Mouse (Mus musculus) lung, embryonic 14.5 days (tissue): ENCODE measurements around the gene Nfu1. TPM values are rescaled to one million over a fixed set of nuclear protein-coding genes. Genes with fewer than 3 reads are reported as not detected.
"Not testable (repeated sequence)": the region's sequence is repeated elsewhere in the genome, so short reads cannot be mapped to it uniquely, and the experiment has no call there.

Experiments
- ATAC-seq: fragments of 200-750 bp; cut with Nextera tagmentation; 2 replicates; pipeline ENCODE4 v1.8.0; 2017; ENCODE audit warnings: mild to moderate bottlenecking, moderate TSS enrichment, moderate library complexity; ENCODE audit not compliant: insufficient read depth
- DNase-seq: peaks from one replicate; pipeline ENCODE4 v3.0.0-alpha.2; 2015
- H3K27ac ChIP-seq: fragments of 300-500 bp; sonication (generic); 2 replicates; pipeline ENCODE4 v1.5.1; 2014; ENCODE audit warnings: low read depth, mild to moderate bottlenecking, moderate library complexity
- H3K27me3 ChIP-seq: fragments of 300-500 bp; sonication (generic); 2 replicates; pipeline ENCODE4 v1.6.1; 2014; ENCODE audit warnings: low read length, control low read depth; ENCODE audit not compliant: insufficient read depth
- H3K36me3 ChIP-seq: fragments of 300-500 bp; sonication (generic); 2 replicates; pipeline ENCODE4 v1.6.1; 2014; ENCODE audit warnings: control low read depth; ENCODE audit not compliant: insufficient read depth
- H3K4me1 ChIP-seq: fragments of 300-500 bp; sonication (generic); 2 replicates; pipeline ENCODE4 v1.6.1; 2014; ENCODE audit warnings: antibody characterized with exemption, control low read depth; ENCODE audit not compliant: insufficient read depth
- H3K4me2 ChIP-seq: fragments of 300-500 bp; sonication (generic); 2 replicates; pipeline ENCODE4 v1.6.1; 2014; ENCODE audit warnings: mild to moderate bottlenecking
- H3K4me3 ChIP-seq: fragments of 300-500 bp; sonication (generic); 2 replicates; pipeline ENCODE4 v1.5.1; 2014; ENCODE audit warnings: low read depth, low read length
- H3K9ac ChIP-seq: fragments of 300-500 bp; sonication (generic); 2 replicates; pipeline ENCODE4 v1.6.1; 2014
- H3K9me3 ChIP-seq: fragments of 300-500 bp; sonication (generic); 2 replicates; pipeline ENCODE4 v1.6.1; 2016; ENCODE audit warnings: low read depth, low read length, control low read depth
- CTCF ChIP-seq: IDR thresholded peaks from 2 replicates; pipeline ENCODE4 v1.5.1; 2016; ENCODE audit warnings: antibody characterized with exemption, low read depth
- WGBS: fragments of 180-500 bp; shearing (Covaris S2); extraction: QIAGEN DNeasy Blood & Tissue Kit; methylation state at CpG from one replicate; pipeline ENCODE4 v1.1.7; 2014; 5-methylcytosine and 5-hydroxymethylcytosine counted together
- polyA plus RNA-seq: library from polyadenylated mRNA; unstranded; fragments of >200 nt; fragmentation: Nextera tagmentation; extraction: Ambion mirVana; gene quantifications from 2 replicates; pipeline ENCODE4 v1.2.1, GENCODE M21; 2014

Gene Nfu1
- polyA plus RNA-seq, 1 experiment from 2014 or later, result 88.4 TPM

DNA sequence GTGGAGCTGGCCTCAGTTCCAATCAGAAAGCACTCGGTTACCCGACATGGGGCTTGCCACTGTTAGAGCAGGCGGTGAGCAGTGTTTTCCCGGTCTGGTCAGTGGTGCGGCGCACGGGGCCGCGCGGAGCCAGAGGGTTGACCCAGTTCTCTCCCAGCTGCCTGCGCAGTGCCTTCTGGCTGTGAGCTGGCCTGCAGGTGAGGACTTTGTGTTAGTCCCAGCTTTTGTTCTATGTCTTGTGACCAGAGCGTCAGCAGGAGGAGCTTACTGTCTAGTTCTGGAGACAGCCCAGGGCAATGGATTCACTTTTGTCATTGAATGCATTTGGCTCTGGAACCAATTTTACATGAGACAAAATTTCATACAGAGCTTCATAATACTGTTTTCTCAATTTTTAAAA lies 12.8 kb downstream of the Nfu1 start:
- ATAC-seq, result no peak
- H3K36me3 ChIP-seq, result peaks cover 81% of the 10 kb centered on the region

DNA sequence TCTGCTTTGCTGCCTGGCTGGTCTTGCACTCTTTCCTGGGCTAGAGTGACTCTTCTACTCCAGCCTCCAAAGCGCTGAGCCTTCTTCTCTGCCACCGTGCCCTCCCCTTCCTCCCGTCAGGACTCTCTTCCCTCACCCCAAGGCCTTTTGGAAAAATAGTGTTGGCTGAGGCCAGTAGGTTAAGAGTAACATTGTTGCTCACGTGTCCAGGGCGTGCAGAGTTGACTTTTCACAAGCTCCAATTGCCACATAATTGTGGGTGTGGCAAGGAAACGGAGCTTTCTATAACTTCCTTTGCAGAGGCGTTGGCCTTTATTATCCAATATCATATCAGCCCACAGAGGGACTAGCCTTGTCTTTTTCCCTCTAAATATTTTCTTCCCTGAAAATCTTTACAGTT lies 17.9 kb downstream of the Nfu1 start:
- H3K4me2 ChIP-seq, result no peak overlapping the region
- no peak overlapping the region for H3K4me3 ChIP-seq
- peaks cover 43% of the 10 kb centered on the region for H3K36me3 ChIP-seq
- no peaks in the 10 kb centered on the region for H3K9me3 ChIP-seq
- ATAC-seq (no peak), DNase-seq (peak; percentile 14)
- no peaks in the 10 kb centered on the region for H3K4me1 ChIP-seq
- H3K9ac ChIP-seq, result no peak overlapping the region
- no peak for TF ChIP-seq CTCF
- 68% methylated on average over 7 of the region's 7 CpGs for WGBS
- no peak overlapping the region for H3K27ac ChIP-seq
- no peaks in the 10 kb centered on the region for H3K27me3 ChIP-seq

More for the DNA sequence above, 12.8 kb downstream of the Nfu1 start:
- no peak overlapping the region for H3K4me3 ChIP-seq
- no peak for DNase-seq
- no peak overlapping the region for H3K4me2 ChIP-seq
- no peak overlapping the region for H3K27ac ChIP-seq
- no peaks in the 10 kb centered on the region for H3K27me3 ChIP-seq
- H3K9ac ChIP-seq, result no peak overlapping the region
- H3K4me1 ChIP-seq, result no peaks in the 10 kb centered on the region
- TF ChIP-seq CTCF, result no peak
- no peaks in the 10 kb centered on the region for H3K9me3 ChIP-seq
- WGBS, result 98% methylated on average over 12 of the region's 12 CpGs

DNA sequence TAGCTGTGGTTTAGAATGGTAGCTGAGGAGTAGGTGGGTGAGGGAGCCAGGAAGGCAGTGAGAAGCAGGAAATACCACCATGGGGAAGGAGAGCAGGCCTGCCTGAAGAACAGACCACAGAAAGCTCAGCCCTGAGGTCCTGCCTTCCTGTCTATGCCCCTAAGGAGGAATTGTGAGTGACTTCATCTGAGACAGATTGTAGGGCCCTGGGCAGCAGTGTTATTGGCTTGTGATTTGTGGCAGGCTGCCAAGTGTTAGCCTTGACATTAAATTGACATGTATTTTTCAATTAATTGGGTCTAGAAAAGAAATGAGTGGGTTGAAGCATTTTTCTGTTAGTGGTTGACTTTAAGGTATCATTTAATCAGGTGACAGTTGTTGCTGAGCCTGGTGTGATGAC lies 19.8 kb downstream of the Nfu1 start:
- Histone ChIP-seq H3K9ac (no peak overlapping the region), H3K4me2 (no peak overlapping the region), H3K4me1 (no peaks in the 10 kb centered on the region), H3K9me3 (no peaks in the 10 kb centered on the region), H3K4me3 (no peak overlapping the region), H3K36me3 (peaks cover 26% of the 10 kb centered on the region), H3K27me3 (no peaks in the 10 kb centered on the region), H3K27ac (no peak overlapping the region)
- peak; percentile 8 for DNase-seq
- ATAC-seq, result no peak
- TF ChIP-seq CTCF, result no peak

DNA sequence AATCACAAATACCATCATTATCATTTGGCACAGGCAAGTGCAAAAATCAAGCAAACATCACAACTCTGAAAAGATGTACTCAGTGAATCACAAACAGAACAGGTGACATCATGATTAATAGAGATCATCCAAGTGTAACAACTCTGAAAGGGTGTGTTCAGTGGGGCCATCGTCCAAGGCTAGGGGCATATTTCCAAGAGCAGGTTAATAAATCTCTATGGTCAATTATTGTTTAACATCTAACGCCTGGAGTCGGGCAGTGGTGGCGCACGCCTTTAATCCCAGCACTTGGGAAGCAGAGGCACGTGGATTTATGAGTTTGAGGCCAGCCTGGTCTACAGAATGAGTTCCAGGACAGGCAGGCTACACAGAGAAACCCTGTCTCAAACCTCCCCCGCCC lies 22.3 kb downstream of the Nfu1 start:
- H3K4me1 ChIP-seq, H3K9ac ChIP-seq, H3K27ac ChIP-seq, DNase-seq, H3K4me2 ChIP-seq, ATAC-seq, H3K36me3 ChIP-seq, H3K4me3 ChIP-seq, H3K27me3 ChIP-seq, H3K9me3 ChIP-seq: not testable (repeated sequence)
- 82% methylated on average over 7 of the region's 7 CpGs for WGBS

DNA sequence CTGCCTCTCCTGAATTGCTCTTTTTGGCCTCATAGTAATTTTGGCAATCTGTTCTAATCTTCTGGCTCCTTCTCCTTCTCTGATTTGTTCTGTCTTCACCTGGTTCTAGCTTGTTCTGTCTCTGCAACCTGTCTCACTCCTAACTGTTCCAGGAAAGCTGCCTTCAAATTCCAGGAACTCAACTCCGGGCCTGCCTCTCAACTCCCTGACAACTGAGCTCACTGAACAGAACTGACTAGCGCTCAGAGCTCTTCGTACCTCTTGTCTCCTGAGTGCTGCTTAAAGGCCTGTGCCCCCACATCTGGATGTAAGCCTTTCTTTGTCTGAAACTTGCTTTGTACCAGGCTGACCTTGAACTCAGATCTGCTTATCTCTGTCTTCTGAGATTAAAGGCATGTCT lies 23.4 kb downstream of the Nfu1 start:
- H3K27ac ChIP-seq, result no peak overlapping the region
- H3K9ac ChIP-seq, result no peak overlapping the region
- no peaks in the 10 kb centered on the region for H3K27me3 ChIP-seq
- no peak for TF ChIP-seq CTCF
- DNase-seq (no peak), ATAC-seq (no peak)
- no peaks in the 10 kb centered on the region for H3K4me1 ChIP-seq
- H3K36me3 ChIP-seq, result 0 out of 2 replicates have a peak, but pooled peaks cover 4% of the 10 kb centered on the region
- no peaks in the 10 kb centered on the region for H3K9me3 ChIP-seq
- H3K4me2 ChIP-seq, result no peak overlapping the region
- WGBS, result 75% methylated on average over 3 of the region's 3 CpGs
- H3K4me3 ChIP-seq, result no peak overlapping the region

DNA sequence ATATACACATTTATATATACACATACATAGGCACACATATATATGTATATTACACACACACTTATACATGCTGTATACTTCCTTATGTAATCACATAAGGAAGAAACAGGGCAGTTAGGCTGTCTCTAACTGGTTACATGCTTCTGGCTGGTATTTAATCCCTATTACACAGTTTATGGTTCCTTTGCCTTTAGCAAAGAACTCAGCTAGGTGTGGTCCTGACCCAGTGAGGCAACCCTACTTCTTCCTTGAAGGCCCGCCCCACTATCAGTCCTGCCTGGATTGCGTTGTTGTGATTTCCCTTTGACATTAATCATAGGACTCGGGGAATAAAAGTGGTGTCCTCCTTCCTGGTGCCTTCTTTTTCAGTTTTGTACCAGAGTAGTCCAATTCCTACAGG lies 25.4 kb downstream of the Nfu1 start:
- Histone ChIP-seq H3K27ac (no peak overlapping the region), H3K4me2 (no peak overlapping the region), H3K9ac (no peak overlapping the region), H3K4me3 (no peak overlapping the region), H3K9me3 (no peaks in the 10 kb centered on the region), H3K36me3 (0 out of 2 replicates have a peak, but pooled peaks cover 3% of the 10 kb centered on the region), H3K27me3 (no peaks in the 10 kb centered on the region), H3K4me1 (no peaks in the 10 kb centered on the region)
- no peak for ATAC-seq
- no peak for DNase-seq
- no peak for TF ChIP-seq CTCF
- WGBS, result 84% methylated on average over 3 of the region's 3 CpGs

DNA sequence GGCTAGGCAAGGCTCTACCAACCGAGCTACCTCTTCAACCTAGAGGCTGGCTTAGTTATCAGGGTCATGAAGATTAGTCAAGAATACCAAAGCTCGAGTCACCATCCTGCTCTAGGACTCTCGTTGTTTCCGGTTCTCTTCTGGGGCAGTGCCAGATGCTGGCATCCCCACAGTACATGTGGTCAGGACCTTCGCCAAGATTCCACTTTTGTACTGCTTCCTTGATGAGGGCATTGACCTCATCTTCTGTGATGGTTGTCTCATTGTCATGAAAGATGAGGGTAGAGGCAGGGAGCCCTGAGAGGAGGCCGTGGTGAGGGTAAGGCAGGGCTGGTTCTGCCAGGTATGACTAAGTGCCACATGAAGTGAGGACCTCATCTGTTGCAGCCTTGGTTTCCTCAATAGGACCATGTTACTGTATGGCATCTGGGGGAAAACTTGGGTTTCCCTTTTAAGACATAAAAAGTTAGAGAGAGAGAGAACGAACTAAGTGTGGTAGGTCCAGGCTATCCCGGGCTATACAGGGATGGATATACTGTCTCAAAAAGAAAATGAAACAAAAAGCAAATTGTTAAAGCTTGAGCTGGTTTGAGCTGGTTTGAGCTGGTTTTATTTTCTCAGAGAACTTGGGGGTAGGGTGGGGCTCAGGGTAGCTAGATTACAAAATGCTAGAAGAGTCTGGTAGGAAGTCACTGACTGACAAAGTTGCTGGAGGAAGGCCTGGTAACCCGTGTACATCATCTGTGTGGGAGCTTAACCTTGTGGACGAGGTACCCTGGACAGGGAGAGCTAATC lies 29.0 kb downstream of the Nfu1 start:
- DNase-seq (no peak), ATAC-seq (no peak)
- Histone ChIP-seq H3K4me2 (no peak overlapping the region), H3K9ac (no peak overlapping the region), H3K9me3 (no peaks in the 10 kb centered on the region), H3K36me3 (no peaks in the 10 kb centered on the region), H3K27me3 (no peaks in the 10 kb centered on the region), H3K4me1 (no peaks in the 10 kb centered on the region; the same call in 1 of the 2 replicates), H3K27ac (no peak overlapping the region), H3K4me3 (no peak overlapping the region)
- no peak for TF ChIP-seq CTCF
- WGBS, result 80% methylated on average over 10 of the region's 10 CpGs
